8 mouse cellular contexts compared by ENCODE assay signal in genomic region chr11:31671354-31672169, GRCm38 (mm10). TPM values are rescaled to one million over a fixed set of nuclear protein-coding genes. Genes with fewer than 3 reads are reported as not detected.
DNase-seq lines count a peak whose midpoint lies in the region; ATAC-seq and TF ChIP-seq lines count a peak whose summit lies in the region.

Gene Bod1, minus strand, starts transcription at chr11:31671885.

- peak within 1 kb of the TSS; percentile 83 for H3K4me2 ChIP-seq in forebrain, embryonic 16.5 days (ENCODE audit: low read length)
- H3K4me2 ChIP-seq in lung, embryonic 14.5 days = peak within 1 kb of the TSS; percentile 75

- H3K27ac ChIP-seq in ES-E14 (ENCODE audit: insufficient read depth, low read depth, low read length, poor library complexity, severe bottlenecking) = no peak within 1 kb of the TSS
- peak within 1 kb of the TSS; percentile 6; the same call in 1 of the 2 replicates for H3K27ac ChIP-seq in forebrain, embryonic 16.5 days (ENCODE audit: low read length)
- H3K27ac ChIP-seq in layer of hippocampus, adult 2 months = peak within 1 kb of the TSS; percentile 89
- H3K27ac ChIP-seq in lung, embryonic 14.5 days (ENCODE audit: low read depth) = no peak within 1 kb of the TSS
- no peak within 1 kb of the TSS for H3K27ac ChIP-seq in olfactory bulb, adult 2 months (ENCODE audit: insufficient read depth, low read depth, low read length)
- H3K27ac ChIP-seq in thymus, adult 2 months (ENCODE audit: control insufficient read depth, insufficient read depth, low read length) = no peak within 1 kb of the TSS

- peak; percentile 98 for ATAC-seq in forebrain, embryonic 16.5 days
- ATAC-seq in lung, embryonic 14.5 days (ENCODE audit: insufficient read depth) = peak; percentile 99

- TF ChIP-seq POLR2A in olfactory bulb, adult 2 months (IDR thresholded peaks at IDR 0.05; ENCODE audit: insufficient read depth, low read depth, low read length) = peak; percentile 55; the same call in 1 of the 2 replicates
- TF ChIP-seq POLR2A in thymus, adult 2 months (IDR thresholded peaks at IDR 0.05; ENCODE audit: control insufficient read depth, extremely low read depth, insufficient read depth, low read length, poor library complexity) = 0 out of 2 replicates have a peak, but pooled peaks have one; percentile 37

- no peaks in the 10 kb centered on the region for H3K27me3 ChIP-seq in forebrain, embryonic 16.5 days (replicated peaks; ENCODE audit: control insufficient read depth, insufficient read depth, low read length)
- H3K27me3 ChIP-seq in lung, embryonic 14.5 days (ENCODE audit: insufficient read depth, low read length) = no peaks in the 10 kb centered on the region
- no peaks in the 10 kb centered on the region for H3K27me3 ChIP-seq in thymus, adult 2 months (ENCODE audit: control insufficient read depth, insufficient read depth, low read length)

- peak within 1 kb of the TSS; percentile 95 for H3K9ac ChIP-seq in ES-E14 (ENCODE audit: insufficient read depth, low read depth, low read length, poor library complexity, severe bottlenecking)
- H3K9ac ChIP-seq in forebrain, embryonic 16.5 days (replicated peaks; ENCODE audit: low read depth, low read length) = peak within 1 kb of the TSS; percentile 76
- peak within 1 kb of the TSS; percentile 93 for H3K9ac ChIP-seq in lung, embryonic 14.5 days

- intact Hi-C loops in heart, postnatal 36 days (cut with DNase I) = no loop called here

- H3K4me1 ChIP-seq in ES-E14 (ENCODE audit: control insufficient read depth in 2 of 2, insufficient read depth in 2 of 2, low read length in 2 of 2, poor library complexity in 1 of 2) = peaks cover 0 to 3% of the 10 kb centered on the region in 2 experiments; a peak in 1 of 4 replicates
- peaks cover 22% of the 10 kb centered on the region for H3K4me1 ChIP-seq in forebrain, embryonic 16.5 days (replicated peaks; ENCODE audit: control insufficient read depth, insufficient read depth, low read length)
- no peaks in the 10 kb centered on the region for H3K4me1 ChIP-seq in lung, embryonic 14.5 days (ENCODE audit: insufficient read depth)
- H3K4me1 ChIP-seq in olfactory bulb, adult 2 months (ENCODE audit: control insufficient read depth, insufficient read depth, low read length) = peaks cover 7% of the 10 kb centered on the region
- H3K4me1 ChIP-seq in thymus, adult 2 months (replicated peaks; ENCODE audit: control insufficient read depth, insufficient read depth, low read length) = 0 out of 2 replicates have a peak, but pooled peaks cover 3% of the 10 kb centered on the region

- WGBS in forebrain, embryonic 16.5 days = under 1% methylated on average over 65 of the region's 76 CpGs
- WGBS in lung, embryonic 14.5 days = under 1% methylated on average over 76 of the region's 76 CpGs
- under 1% methylated on average over 76 of the region's 76 CpGs for WGBS in olfactory bulb, adult 2 months
- WGBS in thymus, adult 2 months = under 1% methylated on average over 76 of the region's 76 CpGs

- TF ChIP-seq CTCF in layer of hippocampus, adult 2 months (conservative IDR thresholded peaks at IDR 0.05) = no peak
- TF ChIP-seq CTCF in lung, embryonic 14.5 days (IDR thresholded peaks at IDR 0.05; ENCODE audit: low read depth) = no peak
- no peak for TF ChIP-seq CTCF in olfactory bulb, adult 2 months (IDR thresholded peaks at IDR 0.05; ENCODE audit: insufficient read depth, low read depth, low read length)
- TF ChIP-seq CTCF in thymus, adult 2 months (IDR thresholded peaks at IDR 0.05; ENCODE audit: borderline replicate concordance, control insufficient read depth, extremely low read depth, insufficient read depth, low read length, poor library complexity) = 0 out of 2 replicates have a peak, but pooled peaks have one; percentile 35

- H3K36me3 ChIP-seq in ES-E14 (ENCODE audit: control insufficient read depth, insufficient read depth, low read length, poor library complexity, severe bottlenecking) = peaks cover 11% of the 10 kb centered on the region; the same call in 1 of the 2 replicates
- H3K36me3 ChIP-seq in forebrain, embryonic 16.5 days (ENCODE audit: control insufficient read depth, insufficient read depth) = peaks cover 12% of the 10 kb centered on the region
- H3K36me3 ChIP-seq in lung, embryonic 14.5 days (ENCODE audit: insufficient read depth) = peaks cover 27% of the 10 kb centered on the region
- H3K36me3 ChIP-seq in thymus, adult 2 months (ENCODE audit: control insufficient read depth, insufficient read depth, low read length) = peaks cover 13% of the 10 kb centered on the region

- H3K9me3 ChIP-seq in ES-E14 (ENCODE audit: control insufficient read depth, insufficient read depth, low read depth, low read length) = no peaks in the 10 kb centered on the region
- H3K9me3 ChIP-seq in forebrain, embryonic 16.5 days (ENCODE audit: control insufficient read depth, low read length) = no peaks in the 10 kb centered on the region
- H3K9me3 ChIP-seq in lung, embryonic 14.5 days (ENCODE audit: low read depth, low read length) = no peaks in the 10 kb centered on the region

- peak within 1 kb of the TSS; percentile 88 to 97 for H3K4me3 ChIP-seq in ES-E14 (ENCODE audit: insufficient read depth in 1 of 2, low read depth in 1 of 2, low read length in 2 of 2, poor library complexity in 1 of 2, severe bottlenecking in 1 of 2)
- peak within 1 kb of the TSS; percentile 58 for H3K4me3 ChIP-seq in forebrain, embryonic 16.5 days (replicated peaks; ENCODE audit: low read length)
- peak within 1 kb of the TSS; percentile 86 for H3K4me3 ChIP-seq in layer of hippocampus, adult 2 months
- peak within 1 kb of the TSS; percentile 94 for H3K4me3 ChIP-seq in lung, embryonic 14.5 days (ENCODE audit: low read depth, low read length)
- H3K4me3 ChIP-seq in olfactory bulb, adult 2 months (ENCODE audit: insufficient read depth, low read depth, low read length) = peak within 1 kb of the TSS; percentile 89
- H3K4me3 ChIP-seq in thymus, adult 2 months (ENCODE audit: control insufficient read depth, insufficient read depth, low read length) = peak within 1 kb of the TSS; percentile 99

- DNase-seq in ES-E14 (ENCODE audit: low read depth, low spot score) = peak; percentile 88
- peak; percentile 95 for DNase-seq in cerebellum, adult 11-12 months
- peak; percentile 84 to 87 for DNase-seq in heart, postnatal 36 days
- DNase-seq in layer of hippocampus, adult 2 months (ENCODE audit: low spot score in 2 of 2) = peak; percentile 95 to 97
- peak; percentile 98 for DNase-seq in lung, embryonic 14.5 days
- DNase-seq in thymus, adult 2 months = peak; percentile 92

- in situ Hi-C loops in ES-E14 (cut with MboI; ENCODE audit: low sequenced_read_pairs in 2 of 2, unreplicated experiment in 2 of 2) = loop anchor here (10.0 kb wide), 2 partner anchors 283 to 463 kb away; no protein-coding TSS in a partner anchor

TF ChIP-seq in ES-E14, 5 proteins besides CTCF, POLR2A, EP300 and RAD21:
- TF ChIP-seq HCFC1 (IDR thresholded peaks at IDR 0.05; ENCODE audit: borderline replicate concordance, insufficient read depth, low read length) = peak; percentile 97
- TF ChIP-seq CHD2 (IDR thresholded peaks at IDR 0.05; ENCODE audit: low read depth, low read length) = peak; percentile 88
- no peak for TF ChIP-seq MAFK (IDR thresholded peaks at IDR 0.05; ENCODE audit: insufficient read depth, low read depth, low read length)
- TF ChIP-seq ZC3H11A (IDR thresholded peaks at IDR 0.05; ENCODE audit: borderline replicate concordance, low read depth, low read length) = no peak
- TF ChIP-seq ZNF384 (IDR thresholded peaks at IDR 0.05; ENCODE audit: low read depth, low read length) = no peak

RNA-seq across cellular contexts. Expression of gene Bod1, which starts in this region (rescaled TPM):
- 52.5 and 72.3 TPM in 2 replicates for total RNA-seq in ES-E14 (2012; rRNA removed)
- 141 and 143 TPM in 2 replicates for polyA plus RNA-seq in forebrain, embryonic 16.5 days (2015; fragmentation: Nextera tagmentation; extraction: Ambion mirVana)
- total RNA-seq in heart, postnatal 36 days (2021) = 100 to 1,000 TPM; 122 to 131 TPM
- 100 to 1,000 TPM in 1 of 2 experiments, 10 to 100 TPM in 1; 97.1 to 101 TPM for total RNA-seq in layer of hippocampus, adult 2 months (2021)
- polyA plus RNA-seq in lung, embryonic 14.5 days (2014; fragmentation: Nextera tagmentation; extraction: Ambion mirVana) = 98.3 and 113 TPM in 2 replicates
- not detected in 2 replicates for polyA plus RNA-seq in olfactory bulb, adult 2 months (2012; ENCODE audit: insufficient read depth, insufficient read length, low replicate concordance, missing spikeins)
- 39.3 and 40.3 TPM in 2 replicates for polyA plus RNA-seq in thymus, adult 2 months (2012; rRNA removed)

Comparison
In these comparisons a context has a peak if more than half of its experiments do, and no peak if none do; other contexts are left out.
1. RNA of gene Bod1 (polyA plus RNA-seq): 141 to 143 TPM in forebrain, embryonic 16.5 days, 98.3 to 113 TPM in lung, embryonic 14.5 days and 39.3 to 40.3 TPM in thymus, adult 2 months; not detected in olfactory bulb, adult 2 months; every median in the first group is over 10 times any median in the second.
2. H3K27ac ChIP-seq: peak in forebrain, embryonic 16.5 days (single experiment) and layer of hippocampus, adult 2 months (single experiment); none in ES-E14 (single experiment), lung, embryonic 14.5 days (single experiment), olfactory bulb, adult 2 months (single experiment) and thymus, adult 2 months (single experiment).
3. Peak in every context shown above with its lines, with median percentiles within 50 percentile points of each other: DNase-seq, H3K4me3 ChIP-seq and H3K9ac ChIP-seq.